Mouse (Mus musculus) neutrophil, adult 59 days (primary cell): ENCODE data around the gene Pla1a. TPM values are rescaled to one million over a fixed set of nuclear protein-coding genes. Genes with fewer than 3 reads are reported as not detected.

Source experiments
- total RNA-seq, 2 experiments: library from RNA; stranded (reverse); gene quantifications; 1 replicate in 1 of 2; 2 replicates in 1 of 2; pipeline ENCODE4 v1.2.4; 2023

Gene Pla1a
- total RNA-seq, result not detected

DNA sequence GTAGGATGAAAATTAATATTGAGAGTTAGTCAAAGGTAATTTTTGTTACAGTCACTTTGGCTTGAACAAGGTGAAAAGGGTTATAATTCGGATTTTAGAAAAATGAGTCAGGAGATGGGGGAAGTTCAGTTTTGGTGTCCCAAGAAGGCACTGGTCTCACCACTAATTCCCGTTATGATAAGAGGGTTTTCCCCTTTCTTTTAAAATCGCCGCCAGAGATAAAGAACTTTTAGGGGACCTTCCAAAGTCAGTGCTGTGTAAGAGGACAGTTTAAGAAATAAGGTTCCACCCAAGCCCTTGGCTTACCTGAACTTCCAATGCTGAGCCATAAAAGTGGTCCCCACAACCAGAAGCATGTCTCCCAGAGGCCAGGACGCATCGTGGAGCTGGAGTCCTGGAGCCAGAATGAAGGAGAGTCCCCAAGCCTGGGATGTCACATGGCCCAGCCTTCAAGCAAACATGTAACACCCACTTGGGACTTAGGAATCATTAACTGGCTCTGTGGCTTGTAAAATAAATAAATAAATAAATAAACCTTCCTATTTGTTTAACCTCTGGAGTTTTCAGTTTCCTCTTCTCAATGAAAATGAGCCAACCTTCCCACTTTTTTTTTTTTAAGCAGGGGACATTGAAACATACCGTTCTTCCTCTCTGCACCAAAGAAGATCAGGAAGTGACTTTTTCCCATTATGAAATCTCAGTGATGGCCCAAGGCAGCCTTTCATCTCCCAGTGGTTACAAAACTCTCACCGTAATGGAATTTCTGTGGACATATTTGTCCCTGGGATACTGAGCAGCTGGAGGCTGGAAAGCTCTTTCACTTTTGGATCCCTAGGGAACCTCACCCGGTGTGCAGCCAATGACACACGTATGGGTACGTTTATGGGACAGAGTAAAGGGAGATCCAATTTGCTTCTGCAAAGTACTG lies at the start of gene Pla1a:
Gene Pla1a (minus strand): TSS at position 648 of the 928 bp plus-strand sequence.

DNA sequence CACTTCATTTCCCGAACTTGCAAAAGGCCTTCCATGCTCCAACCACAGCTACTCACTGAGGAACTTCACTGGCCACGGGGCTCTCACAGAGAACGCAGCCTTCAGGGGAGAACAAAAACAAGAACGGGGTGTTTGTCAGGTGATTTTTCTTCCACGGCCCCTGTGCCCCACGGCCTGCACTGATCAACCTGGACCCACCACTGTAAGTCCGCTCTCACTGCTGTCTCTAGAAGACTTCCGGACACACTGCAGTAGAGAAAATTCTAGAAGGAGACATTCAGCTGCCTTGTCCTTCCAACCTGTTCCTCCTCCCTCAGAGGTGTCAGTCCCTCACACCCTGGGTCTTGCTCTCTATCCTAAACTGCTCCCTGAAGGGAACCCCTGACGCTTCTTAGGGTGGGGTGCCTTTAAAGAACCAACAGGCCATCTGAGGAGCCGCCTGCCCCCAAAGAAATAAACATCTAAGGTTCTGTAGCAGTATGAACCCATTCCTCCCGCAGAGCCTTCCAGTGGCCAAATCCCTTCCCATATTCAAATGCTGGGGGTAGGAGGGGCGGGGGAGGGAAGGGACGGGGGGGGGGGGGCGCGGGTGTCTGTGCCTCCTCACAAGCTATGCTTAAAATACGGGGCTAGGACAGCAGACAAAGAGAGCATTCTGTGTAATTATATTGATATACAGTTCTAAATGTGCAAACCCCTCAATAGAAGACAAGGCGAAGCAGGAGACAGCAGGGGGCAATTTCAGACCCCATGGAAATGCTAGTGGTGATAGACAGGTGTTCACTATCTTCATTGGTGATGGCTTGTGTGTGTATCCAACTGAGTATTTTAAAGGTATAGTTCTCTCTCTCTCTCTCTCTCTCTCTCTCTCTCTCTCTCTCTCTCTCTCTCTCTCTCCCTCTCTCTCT lies 22.8 kb upstream of the Pla1a start, which contains the start of gene Cd80:
Gene Cd80 (plus strand): TSS at position 51 of the 908 bp plus-strand sequence.

DNA sequence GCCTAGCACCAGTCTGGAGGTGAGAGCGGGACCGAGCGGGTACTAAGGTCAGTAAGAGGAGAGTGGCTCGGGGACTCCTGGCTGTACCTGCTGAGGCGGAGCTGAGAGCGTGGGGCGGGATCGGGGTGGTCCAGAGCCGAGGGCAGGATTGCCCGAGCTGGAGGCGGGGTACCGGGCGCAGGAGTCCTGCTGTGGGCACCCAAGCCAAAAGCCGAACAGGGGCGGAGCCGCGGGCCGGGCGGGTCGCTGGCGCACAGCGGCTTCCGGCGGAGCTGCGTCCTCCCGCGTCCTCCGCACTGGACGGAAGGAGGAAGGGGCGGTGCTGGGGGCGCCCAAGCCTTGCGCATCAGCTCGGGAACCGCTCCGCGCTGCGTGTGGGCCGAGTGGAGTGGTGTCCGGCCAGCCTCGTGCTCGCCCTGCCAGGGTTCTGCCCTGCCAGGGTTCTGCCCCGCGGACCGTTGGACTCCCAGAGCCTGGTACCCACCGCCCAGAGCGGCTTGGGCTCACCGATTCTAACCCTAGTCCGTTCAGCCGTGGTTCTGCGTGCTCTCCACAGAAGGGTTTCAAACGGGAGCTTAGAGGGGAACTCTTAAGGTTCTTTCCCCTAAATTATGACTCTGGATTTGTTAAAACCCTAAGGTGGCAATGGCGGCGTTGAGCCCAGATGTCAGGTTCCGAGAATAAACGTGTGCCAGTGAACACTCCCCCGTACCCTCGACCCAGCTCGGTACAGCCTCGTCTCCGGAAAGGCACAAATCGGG lies 19.7 kb upstream of the Pla1a start, which contains the start of gene Adprh:
Gene Adprh (minus strand): TSS at position 262 of the 761 bp plus-strand sequence.

DNA sequence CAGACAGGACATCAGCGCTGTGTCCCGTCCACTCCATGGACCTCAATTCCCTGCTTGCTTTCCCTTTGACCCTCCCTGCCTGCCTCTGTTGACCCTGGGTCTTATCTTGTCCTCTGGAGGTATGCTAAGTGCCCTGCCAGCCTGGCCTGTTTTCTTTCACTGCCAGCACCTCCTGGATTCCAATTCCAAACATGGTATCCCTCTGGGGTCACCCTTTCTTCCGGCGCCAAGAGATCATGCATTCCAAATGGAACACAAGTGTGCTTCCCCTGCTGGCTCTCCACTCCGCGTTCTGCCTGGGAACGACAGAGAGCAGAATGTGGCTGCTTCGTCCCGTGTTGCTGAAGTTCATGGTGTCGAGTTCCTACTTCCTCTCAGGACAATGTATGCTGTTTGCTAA lies 71.0 kb downstream of the Pla1a start, which contains the start of gene Popdc2:
Gene Popdc2 (plus strand): TSS at position 277 of the 400 bp plus-strand sequence.

DNA sequence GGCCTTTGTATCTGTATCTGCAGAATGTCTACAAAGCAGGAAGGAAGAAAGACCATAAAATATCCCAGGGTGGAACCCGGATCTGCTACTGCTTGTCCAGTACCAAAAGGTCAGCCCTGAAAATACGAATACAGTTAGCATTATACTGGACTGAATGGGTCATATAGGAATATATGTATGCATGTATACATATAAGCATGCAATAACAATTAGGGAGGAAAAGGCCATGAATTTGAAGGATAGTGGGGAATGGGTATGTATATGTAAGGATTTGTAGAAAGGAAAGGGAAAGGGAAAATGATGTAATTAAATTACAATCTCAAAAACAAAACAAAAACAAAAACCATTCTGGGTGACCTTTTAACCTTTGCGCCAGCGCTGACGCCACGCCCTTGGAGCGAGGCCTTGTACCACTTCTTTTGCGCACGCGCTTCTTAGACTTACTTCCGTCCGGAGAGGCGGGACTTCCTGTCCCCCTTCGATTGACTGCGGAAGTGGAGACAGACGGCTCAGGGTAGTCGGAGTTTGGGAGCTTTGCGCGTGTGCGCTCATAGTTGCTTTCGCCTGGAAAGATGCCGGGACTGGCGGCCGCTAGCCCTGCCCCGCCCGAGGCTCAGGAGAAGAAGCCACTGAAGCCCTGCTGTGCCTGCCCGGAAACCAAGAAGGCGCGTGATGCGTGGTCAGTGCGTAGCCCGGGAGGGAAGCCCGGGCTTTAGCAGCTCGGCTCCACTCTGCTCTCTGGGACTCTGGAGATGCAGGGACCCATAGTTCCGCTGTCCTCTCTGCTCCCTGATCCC lies 86.2 kb downstream of the Pla1a start, which contains the start of the genes Cox17 and Gm21987:
Gene Cox17 (plus strand): TSS at position 463 of the 797 bp plus-strand sequence.
Gene Gm21987 (plus strand): TSS at position 512 of the 797 bp plus-strand sequence.

Other genes with a start within 250 kb of the Pla1a start
- gene Nr1i2, start 138.3 kb downstream of the Pla1a start, total RNA-seq, result not detected
- gene Maats1, start 91.0 kb downstream of the Pla1a start, total RNA-seq, result under 1 TPM in 1 of 2 experiments, not detected in 1; 0.27 TPM
- 10 to 100 TPM; 77.5 to 79.5 TPM for gene Cox17, start 86.2 kb downstream of the Pla1a start, total RNA-seq
- gene Gm21987, start 86.1 kb downstream of the Pla1a start, total RNA-seq, result not detected
- gene Popdc2, start 70.9 kb downstream of the Pla1a start, total RNA-seq, result 1 to 10 TPM in 1 of 2 experiments, under 1 TPM in 1; 0.22 to 1.1 TPM
- 10 to 100 TPM; 40.9 to 43.8 TPM for gene Adprh, start 19.6 kb upstream of the Pla1a start, total RNA-seq
- 10 to 100 TPM; 26.6 to 28.0 TPM for gene Cd80, start 22.4 kb upstream of the Pla1a start, total RNA-seq
- gene Timmdc1, start 89.5 kb upstream of the Pla1a start, total RNA-seq, result 10 to 100 TPM in 1 of 2 experiments, 1 to 10 TPM in 1; 9.3 to 11.1 TPM
- gene Poglut1, start 117.1 kb upstream of the Pla1a start, total RNA-seq, result 1 to 10 TPM; 8.3 to 8.9 TPM
- gene Tmem39a, start 125.6 kb upstream of the Pla1a start, total RNA-seq, result 10 to 100 TPM; 38.1 to 46.8 TPM